Mouse (Mus musculus) neural tube, embryonic 15.5 days (tissue): ENCODE measurements around the gene Gm10309. TPM values are rescaled to one million over a fixed set of nuclear protein-coding genes. Genes with fewer than 3 reads are reported as not detected.

Experiments used
- ATAC-seq: fragments of 200-750 bp; cut with Nextera tagmentation; 2 replicates; pipeline ENCODE4 v1.8.0; 2017; ENCODE audit warnings: mild to moderate bottlenecking, moderate TSS enrichment, moderate library complexity; ENCODE audit not compliant: low FRiP score
- H3K27ac ChIP-seq: fragments of 300-500 bp; sonication (generic); replicated peaks from 2 replicates; pipeline ENCODE4 v1.5.1; 2015; ENCODE audit warnings: mild to moderate bottlenecking, inconsistent platforms
- H3K27me3 ChIP-seq: fragments of 300-500 bp; sonication (generic); replicated peaks from 2 replicates; pipeline ENCODE4 v1.6.1; 2015; ENCODE audit warnings: inconsistent platforms
- H3K36me3 ChIP-seq: fragments of 300-500 bp; sonication (generic); 2 replicates; pipeline ENCODE4 v1.6.1; 2015; ENCODE audit warnings: inconsistent platforms
- H3K4me1 ChIP-seq: fragments of 300-500 bp; sonication (generic); 2 replicates; pipeline ENCODE4 v1.6.1; 2015; ENCODE audit warnings: inconsistent platforms
- H3K4me2 ChIP-seq: fragments of 300-500 bp; sonication (generic); 2 replicates; pipeline ENCODE4 v1.6.1; 2015; ENCODE audit warnings: inconsistent platforms, mild to moderate bottlenecking, moderate library complexity
- H3K4me3 ChIP-seq: fragments of 300-500 bp; sonication (generic); replicated peaks from 2 replicates; pipeline ENCODE4 v1.5.1; 2015; ENCODE audit warnings: mild to moderate bottlenecking, inconsistent platforms
- H3K9ac ChIP-seq: fragments of 300-500 bp; sonication (generic); replicated peaks from 2 replicates; pipeline ENCODE4 v1.6.1; 2015; ENCODE audit warnings: mild to moderate bottlenecking, inconsistent platforms
- H3K9me3 ChIP-seq: fragments of 300-500 bp; sonication (generic); replicated peaks from 2 replicates; pipeline ENCODE4 v1.6.1; 2016; ENCODE audit warnings: inconsistent platforms
- WGBS: fragments of 180-500 bp; shearing (Covaris S2); methylation state at CpG from one replicate; pipeline ENCODE4 v1.1.7; 2015; ENCODE audit warnings: mixed read lengths; 5-methylcytosine and 5-hydroxymethylcytosine counted together
- polyA plus RNA-seq: library from polyadenylated mRNA; unstranded; fragments of >200 nt; fragmentation: Nextera tagmentation; extraction: Ambion mirVana; gene quantifications from 2 replicates; pipeline ENCODE4 v1.2.1, GENCODE M21; 2015

Gene Gm10309
- polyA plus RNA-seq, 1 experiment from 2014 or later = 0.46 TPM

GRCm38 (mm10) chr17:86454351-86454706 is 50.7 kb downstream of the Gm10309 start:
- Histone ChIP-seq H3K9me3 (no peaks in the 10 kb centered on the region), H3K4me3 (no peak overlapping the region), H3K27ac (no peak overlapping the region), H3K9ac (no peak overlapping the region), H3K36me3 (no peaks in the 10 kb centered on the region), H3K27me3 (no peaks in the 10 kb centered on the region), H3K4me2 (no peak overlapping the region), H3K4me1 (no peaks in the 10 kb centered on the region)
- ATAC-seq = no peak
- WGBS = 83% methylated on average over 3 of the region's 3 CpGs

DNA sequence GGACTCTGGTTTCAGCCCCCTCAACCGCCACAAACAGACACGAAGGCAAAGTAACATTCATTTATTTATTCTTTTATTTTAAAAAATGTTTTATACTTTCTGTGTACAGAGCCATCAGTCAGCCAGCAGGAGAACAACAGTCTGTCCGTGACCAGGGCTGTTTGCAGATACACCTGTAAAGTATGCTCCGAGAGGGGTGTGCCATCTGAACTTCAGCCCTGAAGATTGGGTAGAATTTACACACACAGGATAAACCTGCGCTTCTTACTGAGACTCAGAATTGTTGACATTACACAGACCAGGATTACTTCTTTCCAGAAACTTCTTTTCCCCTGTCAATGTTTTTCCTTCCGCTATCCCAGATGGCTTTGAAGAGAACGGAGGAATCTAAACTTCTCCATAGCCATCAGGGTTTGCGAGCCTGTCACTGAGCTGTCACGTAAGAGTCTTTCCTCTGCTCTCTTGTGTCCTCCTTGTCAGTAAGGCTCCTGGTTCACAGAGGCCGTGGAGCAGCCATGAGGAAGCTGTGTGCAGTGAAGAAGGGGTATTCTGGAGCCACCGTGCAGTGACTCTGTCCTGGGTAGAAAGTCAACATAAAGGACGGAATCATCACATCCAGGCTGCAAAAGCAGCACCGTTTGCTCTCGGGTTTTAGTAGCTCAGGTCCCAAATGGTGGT is 51.2 kb downstream of the Gm10309 start:
- WGBS = 84% methylated on average over 14 of the region's 14 CpGs
- H3K4me3 ChIP-seq = no peak overlapping the region
- H3K36me3 ChIP-seq = no peaks in the 10 kb centered on the region
- no peaks in the 10 kb centered on the region for H3K9me3 ChIP-seq
- no peaks in the 10 kb centered on the region for H3K4me1 ChIP-seq
- no peak for ATAC-seq
- no peaks in the 10 kb centered on the region for H3K27me3 ChIP-seq
- no peak overlapping the region for H3K4me2 ChIP-seq
- H3K9ac ChIP-seq = no peak overlapping the region
- no peak overlapping the region for H3K27ac ChIP-seq

GRCm38 (mm10) chr17:86452934-86453333 is 52.1 kb downstream of the Gm10309 start:
- Histone ChIP-seq H3K4me2 (no peak overlapping the region), H3K27me3 (no peaks in the 10 kb centered on the region), H3K9me3 (no peaks in the 10 kb centered on the region), H3K4me3 (no peak overlapping the region), H3K9ac (no peak overlapping the region), H3K27ac (no peak overlapping the region), H3K36me3 (no peaks in the 10 kb centered on the region), H3K4me1 (no peaks in the 10 kb centered on the region)
- no peak for ATAC-seq
- WGBS = 91% methylated on average over 4 of the region's 4 CpGs

Other genes with a start within 250 kb of the Gm10309 start
- gene Epas1, start 248.5 kb upstream of the Gm10309 start, polyA plus RNA-seq = 4.5 and 6.1 TPM in 2 replicates